Mouse (Mus musculus) olfactory bulb, adult 2 months (tissue): ENCODE results near the gene Dusp1.

Source experiments
- CTCF ChIP-seq: fragments of 200-500 bp; IDR thresholded peaks from 2 replicates; pipeline ENCODE4 v1.5.1; 2012; ENCODE audit warnings: low read depth, mild to moderate bottlenecking, low read length, moderate library complexity; ENCODE audit not compliant: insufficient read depth
- POLR2A ChIP-seq: fragments of 200-500 bp; IDR thresholded peaks from 2 replicates; pipeline ENCODE4 v1.6.1; 2012; ENCODE audit warnings: mild to moderate bottlenecking, low read depth, low read length, moderate library complexity; ENCODE audit not compliant: insufficient read depth

- TF ChIP-seq CTCF (no peak), POLR2A (no peak)
These were observed 31.3 kb downstream of the Dusp1 start for GRCm38 (mm10) chr17:26530590-26531081.
